Mouse (Mus musculus): ENCODE measurements around the gene Vps8.

- TF ChIP-seq POLR2AphosphoS5 (IDR thresholded peaks at IDR 0.05; ENCODE audit: insufficient replicate concordance, low read depth, low read length) (no peak), CTCF (IDR thresholded peaks at IDR 0.05; ENCODE audit: low read depth, low read length) (no peak), GATA1 (IDR thresholded peaks at IDR 0.05; ENCODE audit: borderline replicate concordance, low read length) (no peak), TAL1 (conservative IDR thresholded peaks at IDR 0.05; ENCODE audit: low read depth, low read length) (no peak), GATA2 (IDR thresholded peaks at IDR 0.05; ENCODE audit: borderline replicate concordance, low read depth, low read length) (no peak)
These were observed 36.7 kb upstream of the Vps8 start for GRCm38 (mm10) chr16:21385926-21386881.
